Mouse (Mus musculus) hindbrain, embryonic 10.5 days (tissue): ENCODE results near the gene Arhgef38. TPM values are rescaled to one million over a fixed set of nuclear protein-coding genes. Genes with fewer than 3 reads are reported as not detected.

Source experiments
- DNase-seq: peaks from one replicate; pipeline ENCODE4 v3.0.0-alpha.2; 2017; ENCODE audit warnings: low spot score
- H3K27ac ChIP-seq: fragments of 300-500 bp; sonication (generic); 2 replicates; pipeline ENCODE4 v1.5.1; 2016; ENCODE audit warnings: mild to moderate bottlenecking, moderate library complexity
- H3K27me3 ChIP-seq: fragments of 300-500 bp; sonication (generic); 2 replicates; pipeline ENCODE4 v1.6.1; 2016; ENCODE audit warnings: mild to moderate bottlenecking; ENCODE audit not compliant: poor library complexity, insufficient read depth, severe bottlenecking
- H3K36me3 ChIP-seq: fragments of 300-500 bp; sonication (generic); 2 replicates; pipeline ENCODE4 v1.6.1; 2016; ENCODE audit warnings: mild to moderate bottlenecking, moderate library complexity
- H3K4me1 ChIP-seq: fragments of 300-500 bp; sonication (generic); replicated peaks from 2 replicates; pipeline ENCODE4 v1.6.1; 2016; ENCODE audit warnings: mild to moderate bottlenecking
- H3K4me3 ChIP-seq: fragments of 300-500 bp; sonication (generic); 2 replicates; pipeline ENCODE4 v1.5.1; 2016; ENCODE audit warnings: mild to moderate bottlenecking, moderate library complexity
- H3K9me3 ChIP-seq: fragments of 300-500 bp; sonication (generic); 2 replicates; pipeline ENCODE4 v1.6.1; 2016; ENCODE audit warnings: mild to moderate bottlenecking, moderate library complexity
- WGBS: fragments of 180-500 bp; shearing (Covaris S2); methylation state at CpG from one replicate; pipeline ENCODE4 v1.1.7; 2016; 5-methylcytosine and 5-hydroxymethylcytosine counted together
- polyA plus RNA-seq: library from polyadenylated mRNA; unstranded; fragments of >200 nt; fragmentation: Nextera tagmentation; extraction: Ambion mirVana; gene quantifications from 2 replicates; pipeline ENCODE4 v1.2.1, GENCODE M21; 2016

Gene Arhgef38
- polyA plus RNA-seq, 1 experiment from 2014 or later: 0.16 TPM

- Histone ChIP-seq H3K36me3 (no peaks in the 10 kb centered on the region), H3K4me1 (no peaks in the 10 kb centered on the region), H3K27ac (no peak overlapping the region), H3K4me3 (no peak overlapping the region), H3K27me3 (no peaks in the 10 kb centered on the region), H3K9me3 (no peaks in the 10 kb centered on the region)
- WGBS: 87% methylated on average over 3 of the region's 3 CpGs
- no peak for DNase-seq
These were observed 23.4 kb downstream of the Arhgef38 start for GRCm38 (mm10) chr3:133211324-133211723.

- H3K4me1 ChIP-seq: no peaks in the 10 kb centered on the region
- WGBS: 81% methylated on average over 2 of the region's 2 CpGs
- DNase-seq: no peak
- no peaks in the 10 kb centered on the region for H3K9me3 ChIP-seq
- H3K4me3 ChIP-seq: no peak overlapping the region
- no peaks in the 10 kb centered on the region for H3K27me3 ChIP-seq
- no peaks in the 10 kb centered on the region for H3K36me3 ChIP-seq
- no peak overlapping the region for H3K27ac ChIP-seq
These were observed 31.0 kb downstream of the Arhgef38 start for GRCm38 (mm10) chr3:133203713-133204112.

DNA sequence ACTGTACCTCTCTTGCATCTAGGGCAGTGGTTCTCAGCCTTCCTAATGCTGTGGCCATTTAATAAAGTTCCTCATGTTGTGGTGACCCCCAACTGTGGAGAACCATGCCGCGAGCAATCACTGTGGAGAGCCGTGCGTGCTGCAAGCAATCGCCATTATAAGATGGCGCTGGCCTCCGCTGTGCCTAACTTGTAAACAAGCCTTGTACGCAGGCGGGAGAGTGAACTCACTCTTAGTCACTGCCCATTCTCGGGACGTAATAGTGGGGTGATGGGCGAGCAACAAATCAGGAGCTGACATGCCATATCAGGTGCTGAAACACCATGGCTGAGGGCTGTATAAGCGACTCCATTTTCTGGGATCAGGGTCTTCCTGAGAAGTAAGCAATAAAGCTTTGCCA, 32.6 kb downstream of the Arhgef38 start:
- 94% methylated on average over 13 of the region's 13 CpGs for WGBS
- Histone ChIP-seq H3K27me3 (no peaks in the 10 kb centered on the region), H3K4me3 (no peak overlapping the region), H3K27ac (no peak overlapping the region), H3K36me3 (no peaks in the 10 kb centered on the region), H3K9me3 (no peaks in the 10 kb centered on the region), H3K4me1 (no peaks in the 10 kb centered on the region)
- DNase-seq: no peak

- DNase-seq: no peak
- no peaks in the 10 kb centered on the region for H3K4me1 ChIP-seq
- no peak overlapping the region for H3K4me3 ChIP-seq
- H3K36me3 ChIP-seq: no peaks in the 10 kb centered on the region
- WGBS: 81% methylated on average over 3 of the region's 3 CpGs
- no peaks in the 10 kb centered on the region for H3K27me3 ChIP-seq
- H3K27ac ChIP-seq: no peak overlapping the region
- H3K9me3 ChIP-seq: no peaks in the 10 kb centered on the region
These were observed 45.8 kb downstream of the Arhgef38 start for GRCm38 (mm10) chr3:133188930-133189329.

DNA sequence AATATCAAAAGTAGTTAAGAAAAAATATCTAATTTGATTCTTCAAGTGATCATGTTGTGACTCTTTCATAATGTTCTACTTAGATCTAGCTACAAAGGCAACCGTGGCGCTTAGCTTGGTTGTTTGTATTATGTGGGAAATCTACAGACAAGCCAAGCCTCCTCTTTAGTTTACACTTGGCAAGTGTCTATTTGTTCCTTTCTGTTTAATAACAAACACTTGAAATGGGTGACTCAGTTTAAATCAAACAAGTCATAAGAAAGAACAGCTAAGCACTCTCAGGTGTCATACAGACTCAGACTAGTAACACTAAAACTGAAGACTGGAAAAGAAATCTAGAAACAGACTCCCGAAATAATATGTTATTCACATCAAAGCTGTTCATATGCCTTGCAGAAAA, 47.2 kb downstream of the Arhgef38 start:
- H3K4me3 ChIP-seq: no peak overlapping the region
- DNase-seq: no peak
- no peaks in the 10 kb centered on the region for H3K9me3 ChIP-seq
- no peak overlapping the region for H3K27ac ChIP-seq
- WGBS: 95% methylated on average over 3 of the region's 3 CpGs
- no peaks in the 10 kb centered on the region for H3K27me3 ChIP-seq
- H3K36me3 ChIP-seq: no peaks in the 10 kb centered on the region
- H3K4me1 ChIP-seq: no peaks in the 10 kb centered on the region

GRCm38 (mm10) chr3:133176033-133176750, 58.6 kb downstream of the Arhgef38 start:
- Histone ChIP-seq H3K4me1 (no peaks in the 10 kb centered on the region), H3K9me3 (no peaks in the 10 kb centered on the region), H3K36me3 (no peaks in the 10 kb centered on the region), H3K27me3 (no peaks in the 10 kb centered on the region), H3K4me3 (no peak overlapping the region), H3K27ac (no peak overlapping the region)
- WGBS: 77% methylated on average over 12 of the region's 12 CpGs
- no peak for DNase-seq

GRCm38 (mm10) chr3:133172291-133172690, 62.5 kb downstream of the Arhgef38 start:
- H3K27ac ChIP-seq: no peak overlapping the region
- 97% methylated on average over 4 of the region's 4 CpGs for WGBS
- no peaks in the 10 kb centered on the region for H3K9me3 ChIP-seq
- no peaks in the 10 kb centered on the region for H3K36me3 ChIP-seq
- H3K27me3 ChIP-seq: no peaks in the 10 kb centered on the region
- H3K4me3 ChIP-seq: no peak overlapping the region
- no peaks in the 10 kb centered on the region for H3K4me1 ChIP-seq
- no peak for DNase-seq

GRCm38 (mm10) chr3:133169737-133170136, 65.0 kb downstream of the Arhgef38 start:
- no peak for DNase-seq
- no peaks in the 10 kb centered on the region for H3K27me3 ChIP-seq
- no peaks in the 10 kb centered on the region for H3K9me3 ChIP-seq
- no peak overlapping the region for H3K4me3 ChIP-seq
- no peaks in the 10 kb centered on the region for H3K36me3 ChIP-seq
- no peak overlapping the region for H3K27ac ChIP-seq
- H3K4me1 ChIP-seq: no peaks in the 10 kb centered on the region
- WGBS: 90% methylated on average over 7 of the region's 7 CpGs

DNA sequence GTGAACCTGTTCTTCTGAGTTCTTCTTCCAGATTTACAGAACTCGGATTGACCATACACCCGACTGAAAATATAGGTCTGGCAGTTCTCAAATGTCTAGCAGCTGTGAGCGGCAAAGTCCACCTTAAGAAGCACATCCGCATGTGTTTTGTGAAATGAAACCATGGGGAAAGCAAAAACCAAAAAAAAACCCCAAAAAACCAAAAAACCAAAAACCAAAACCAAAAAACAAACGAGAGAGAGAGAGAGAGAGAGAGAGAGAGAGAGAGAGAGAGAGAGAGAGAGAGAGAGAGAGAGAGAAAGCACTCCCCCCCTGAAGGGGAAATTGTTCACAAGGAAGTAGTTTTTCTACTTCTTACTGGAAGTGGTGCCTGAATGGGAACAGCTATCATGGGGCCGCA, 67.2 kb downstream of the Arhgef38 start:
- no peaks in the 10 kb centered on the region for H3K27me3 ChIP-seq
- WGBS: 84% methylated on average over 6 of the region's 6 CpGs
- no peak overlapping the region for H3K4me3 ChIP-seq
- H3K4me1 ChIP-seq: no peaks in the 10 kb centered on the region
- no peaks in the 10 kb centered on the region for H3K36me3 ChIP-seq
- no peaks in the 10 kb centered on the region for H3K9me3 ChIP-seq
- no peak for DNase-seq
- H3K27ac ChIP-seq: no peak overlapping the region

GRCm38 (mm10) chr3:133165130-133165529, 69.6 kb downstream of the Arhgef38 start:
- H3K4me1 ChIP-seq: no peaks in the 10 kb centered on the region
- H3K27me3 ChIP-seq: no peaks in the 10 kb centered on the region
- WGBS: 59% methylated on average over 1 of the region's 1 CpGs
- no peaks in the 10 kb centered on the region for H3K36me3 ChIP-seq
- H3K27ac ChIP-seq: no peak overlapping the region
- H3K9me3 ChIP-seq: no peaks in the 10 kb centered on the region
- H3K4me3 ChIP-seq: no peak overlapping the region
- DNase-seq: no peak

DNA sequence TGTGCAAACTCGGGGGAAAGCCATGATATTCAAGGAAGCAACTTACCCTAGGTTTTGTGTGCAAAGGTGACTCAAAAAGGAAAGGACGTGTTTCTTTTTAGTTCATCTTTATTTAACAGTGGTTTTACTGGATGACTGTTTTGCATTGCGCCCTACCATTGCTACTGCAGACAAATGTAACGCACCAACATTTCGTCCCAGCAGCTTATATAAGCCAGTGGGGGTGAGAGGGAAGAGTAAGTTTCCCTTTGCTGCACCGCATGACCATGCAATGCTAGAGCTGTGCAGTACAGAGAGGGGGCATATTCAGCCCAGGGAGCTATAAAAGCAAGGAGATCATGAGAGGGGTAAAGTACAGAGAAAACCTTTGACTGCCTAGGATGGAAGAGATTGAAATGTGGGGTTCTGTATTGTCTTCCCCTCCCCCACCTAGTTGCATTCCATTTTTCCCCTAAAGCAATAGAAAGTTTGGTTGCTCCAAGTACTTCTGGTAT, 70.8 kb downstream of the Arhgef38 start:
- DNase-seq: no peak
- no peaks in the 10 kb centered on the region for H3K4me1 ChIP-seq
- WGBS: 89% methylated on average over 6 of the region's 6 CpGs

DNA sequence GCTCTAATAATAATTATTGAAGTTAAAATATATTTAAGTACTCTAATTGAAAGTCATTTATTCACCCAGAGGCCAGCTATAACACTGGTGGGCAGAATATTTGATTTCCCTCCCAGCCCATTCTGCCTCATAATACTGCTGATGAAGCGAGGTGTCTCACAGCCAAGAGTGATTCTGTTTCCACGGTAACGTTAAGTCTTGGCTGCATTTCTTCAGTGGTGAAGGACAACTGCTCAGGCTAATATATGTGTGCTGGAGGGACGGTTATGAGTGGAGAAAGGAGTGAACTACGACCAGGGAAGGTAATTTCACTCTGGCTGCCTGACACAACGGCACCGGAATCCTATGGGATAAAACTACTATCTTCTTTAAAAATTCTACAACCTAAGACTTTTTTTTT, 71.6 kb downstream of the Arhgef38 start:
- 82% methylated on average over 7 of the region's 7 CpGs for WGBS
- Histone ChIP-seq H3K36me3 (no peaks in the 10 kb centered on the region), H3K4me1 (no peaks in the 10 kb centered on the region), H3K4me3 (no peak overlapping the region), H3K9me3 (no peaks in the 10 kb centered on the region), H3K27ac (no peak overlapping the region), H3K27me3 (no peaks in the 10 kb centered on the region)
- no peak for DNase-seq

More for the DNA sequence above, 70.8 kb downstream of the Arhgef38 start:
- Histone ChIP-seq H3K27ac (no peak overlapping the region), H3K36me3 (no peaks in the 10 kb centered on the region), H3K9me3 (no peaks in the 10 kb centered on the region), H3K27me3 (no peaks in the 10 kb centered on the region), H3K4me3 (no peak overlapping the region)

- no peak overlapping the region for H3K27ac ChIP-seq
- no peaks in the 10 kb centered on the region for H3K27me3 ChIP-seq
- no peaks in the 10 kb centered on the region for H3K4me1 ChIP-seq
- no peak for DNase-seq
- H3K36me3 ChIP-seq: no peaks in the 10 kb centered on the region
- WGBS: 94% methylated on average over 1 of the region's 1 CpGs
- H3K9me3 ChIP-seq: no peaks in the 10 kb centered on the region
- H3K4me3 ChIP-seq: no peak overlapping the region
These were observed 73.3 kb downstream of the Arhgef38 start for GRCm38 (mm10) chr3:133161407-133161806.

GRCm38 (mm10) chr3:133158260-133158659, 76.5 kb downstream of the Arhgef38 start:
- no peak overlapping the region for H3K4me3 ChIP-seq
- H3K27me3 ChIP-seq: no peaks in the 10 kb centered on the region
- H3K27ac ChIP-seq: no peak overlapping the region
- H3K4me1 ChIP-seq: peaks cover 6% of the 10 kb centered on the region; the same call in 1 of the 2 replicates
- no peak for DNase-seq
- H3K36me3 ChIP-seq: no peaks in the 10 kb centered on the region
- 85% methylated on average over 5 of the region's 5 CpGs for WGBS
- no peaks in the 10 kb centered on the region for H3K9me3 ChIP-seq
